Mouse (Mus musculus) embryonic fibroblast, embryonic 13.5 days (primary cell): ENCODE measurements around the gene Gadd45b. TPM values are rescaled to one million over a fixed set of nuclear protein-coding genes. Genes with fewer than 3 reads are reported as not detected.

ENCODE experiments used
- H3K27ac ChIP-seq: 2 replicates; pipeline ENCODE4 v1.5.1; 2012; ENCODE audit warnings: low read length, control low read depth, inconsistent platforms; ENCODE audit not compliant: insufficient read depth
- H3K4me1 ChIP-seq: 2 replicates; pipeline ENCODE4 v1.6.1; 2011; ENCODE audit warnings: low read length; ENCODE audit not compliant: control insufficient read depth, insufficient read depth
- H3K4me3 ChIP-seq: 2 replicates; pipeline ENCODE4 v1.5.1; 2011; ENCODE audit warnings: mild to moderate bottlenecking, control low read depth, low read length; ENCODE audit not compliant: insufficient read depth
- CTCF ChIP-seq: IDR thresholded peaks from 2 replicates; pipeline ENCODE4 v1.5.1; 2011; ENCODE audit warnings: mild to moderate bottlenecking, control low read depth, low read length, moderate library complexity, borderline replicate concordance; ENCODE audit not compliant: insufficient read depth
- POLR2A ChIP-seq: IDR thresholded peaks from 2 replicates; pipeline ENCODE4 v1.6.1; 2011; ENCODE audit warnings: low read depth, mild to moderate bottlenecking, control low read depth, low read length, moderate library complexity
- polyA plus RNA-seq: library from polyadenylated mRNA; stranded (reverse); fragments of >200 nt; gene quantifications from 2 replicates; pipeline ENCODE4 v1.2.4, GENCODE M21; 2011; ENCODE audit warnings: low read depth; ENCODE audit not compliant: missing spikeins, insufficient read length

Gadd45b gene
- polyA plus RNA-seq, 1 experiment: 45.7 TPM

DNA sequence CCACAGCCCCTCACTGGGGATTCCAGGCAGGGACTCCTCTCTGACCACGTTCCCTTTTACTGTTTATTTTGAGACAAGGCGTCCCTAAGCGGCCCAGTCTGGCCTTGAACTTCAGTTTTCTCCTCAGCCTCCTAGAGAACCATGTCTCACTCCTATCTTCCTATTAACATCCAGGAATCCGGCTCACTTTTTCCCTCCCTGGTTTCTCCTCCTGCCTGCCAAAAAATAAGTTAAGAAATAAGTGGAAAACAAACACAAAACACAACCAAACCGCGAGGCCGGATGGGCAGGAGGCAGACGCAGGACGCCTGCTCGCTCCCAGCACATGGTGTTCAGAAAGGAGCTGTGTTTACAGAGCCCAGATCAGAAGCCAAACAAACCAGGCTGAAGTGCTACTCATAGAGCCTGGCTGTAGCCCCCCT lies 32.2 kb downstream of the Gadd45b start:
- Histone ChIP-seq H3K4me3 (no peak overlapping the region), H3K27ac (peak overlapping the region; percentile 81), H3K4me1 (peaks cover 9% of the 10 kb centered on the region; the same call in 1 of the 2 replicates)
- no peak for TF ChIP-seq POLR2A
- TF ChIP-seq CTCF: no peak

DNA sequence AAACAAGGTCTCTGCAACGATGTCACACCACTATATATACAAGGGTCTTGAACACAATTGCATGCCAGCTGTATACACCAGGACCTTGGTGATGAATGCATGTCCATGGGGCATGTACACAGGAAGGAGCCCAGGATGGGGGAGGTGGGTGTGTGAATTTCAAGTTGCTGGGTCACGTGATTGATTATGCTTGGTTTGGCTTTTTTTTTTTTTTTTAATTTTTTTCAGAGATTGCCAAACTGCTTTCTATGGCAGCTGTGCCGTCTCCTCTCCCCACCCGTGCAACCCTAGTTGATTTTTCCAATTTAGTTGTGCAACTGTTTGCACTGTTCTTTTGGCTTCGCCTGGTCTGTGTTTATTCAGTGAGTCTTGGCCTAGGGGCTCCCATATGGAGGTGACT lies 32.7 kb downstream of the Gadd45b start:
- TF ChIP-seq CTCF (no peak), POLR2A (no peak)
- no peak overlapping the region for H3K4me3 ChIP-seq
- H3K27ac ChIP-seq: peak overlapping the region; percentile 81; the same call in 1 of the 2 replicates
- H3K4me1 ChIP-seq: peaks cover 9% of the 10 kb centered on the region; the same call in 1 of the 2 replicates

DNA sequence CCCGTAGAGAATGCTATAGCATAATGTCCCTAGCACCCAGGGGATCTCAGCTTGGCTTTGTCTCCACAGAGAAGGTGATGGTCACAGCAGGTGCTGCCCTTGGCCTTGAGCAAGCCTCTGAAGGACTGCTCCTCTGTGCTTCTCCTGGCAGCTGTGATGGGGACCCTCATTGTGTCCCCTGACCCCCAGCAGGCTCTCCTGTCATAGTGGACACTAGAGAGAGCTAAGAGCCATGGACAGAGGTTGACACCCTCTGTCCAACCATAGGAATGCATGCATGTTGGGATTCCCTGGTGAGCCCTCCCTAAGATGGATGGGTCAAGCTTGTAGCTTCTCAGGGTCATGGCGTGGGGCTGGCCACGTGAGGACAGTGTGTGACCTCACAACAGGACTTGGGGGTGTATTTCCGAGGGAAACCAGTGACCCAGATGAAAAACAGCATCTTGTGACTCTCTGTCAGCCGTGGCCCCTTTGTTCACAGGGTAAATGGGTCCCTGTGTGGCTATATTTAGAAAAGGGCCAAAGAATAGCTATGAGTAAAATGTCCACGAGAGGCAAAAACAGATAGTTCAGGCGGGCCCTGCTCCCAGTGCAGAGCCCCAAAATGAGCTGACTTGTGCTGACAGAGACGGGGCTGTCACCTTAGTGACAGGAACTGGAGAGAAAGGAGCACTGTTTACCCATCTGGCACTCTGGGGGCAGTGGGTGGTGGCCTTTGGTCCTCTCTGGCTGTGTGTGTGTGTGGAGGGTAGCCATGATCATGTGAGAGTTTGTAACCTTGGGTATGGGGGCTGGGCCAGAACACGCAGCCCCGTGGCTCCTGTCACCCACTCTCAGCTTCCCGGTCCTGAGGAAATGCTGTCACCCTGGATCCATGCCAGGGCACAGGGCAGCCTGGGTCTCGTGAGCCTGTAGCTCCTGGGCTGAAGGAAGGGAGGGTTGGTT lies 33.4 kb downstream of the Gadd45b start:
- peaks cover 9% of the 10 kb centered on the region; the same call in 1 of the 2 replicates for H3K4me1 ChIP-seq
- H3K27ac ChIP-seq: no peak overlapping the region
- TF ChIP-seq POLR2A (no peak), CTCF (no peak)

DNA sequence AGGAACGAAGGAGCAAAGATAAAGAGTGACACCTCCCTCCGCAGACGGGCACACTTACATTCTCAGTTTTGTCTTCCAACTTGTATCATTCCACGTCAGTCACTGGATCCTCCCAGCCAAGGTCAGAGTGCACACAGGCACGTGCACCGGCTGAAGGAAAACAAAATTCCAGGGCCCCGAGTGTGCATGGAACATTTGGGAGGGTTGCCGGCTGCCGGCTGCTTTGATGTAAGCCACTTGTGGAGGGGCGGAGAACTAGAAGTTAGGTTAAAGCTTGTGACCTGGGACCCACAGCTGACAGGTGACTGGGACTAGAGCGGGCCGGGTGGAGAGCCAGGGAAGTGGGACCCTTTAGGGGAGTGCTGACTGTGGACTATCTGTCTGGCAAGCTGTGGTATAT lies 36.4 kb downstream of the Gadd45b start:
- Histone ChIP-seq H3K4me1 (peaks cover 9% of the 10 kb centered on the region; the same call in 1 of the 2 replicates), H3K4me3 (no peak overlapping the region), H3K27ac (no peak overlapping the region)
- TF ChIP-seq CTCF: no peak
- no peak for TF ChIP-seq POLR2A

More for the DNA sequence above, 33.4 kb downstream of the Gadd45b start:
- no peak overlapping the region for H3K4me3 ChIP-seq

DNA sequence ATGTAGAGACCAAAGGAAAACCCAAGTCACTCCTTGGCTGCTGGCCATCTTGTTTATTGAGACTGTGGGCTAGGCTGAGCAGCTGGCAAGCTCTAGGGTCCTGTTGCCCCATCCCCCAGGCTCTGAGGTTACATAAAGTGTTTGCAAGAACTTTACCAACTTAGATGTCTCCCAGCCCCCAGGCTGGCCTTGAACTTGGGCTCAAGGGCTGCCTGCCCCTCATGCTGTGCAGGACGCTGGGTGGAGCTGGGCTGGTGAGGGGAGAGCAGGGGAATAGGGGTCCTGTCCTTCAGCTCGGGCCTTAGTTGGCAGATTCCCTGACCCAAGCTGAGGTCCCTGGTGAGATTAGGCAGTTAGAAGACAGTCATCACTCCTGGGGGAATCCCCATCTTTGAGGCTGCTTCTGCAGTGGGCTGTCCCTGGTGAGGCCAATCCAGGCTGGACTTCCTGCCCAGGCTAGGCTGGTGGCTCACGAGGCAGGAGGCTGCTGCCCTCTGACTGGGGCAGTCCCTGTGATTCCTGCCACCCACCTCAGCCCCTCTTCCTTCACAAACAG lies 37.3 kb downstream of the Gadd45b start:
- H3K4me1 ChIP-seq: peaks cover 8% of the 10 kb centered on the region; the same call in 1 of the 2 replicates
- no peak overlapping the region for H3K27ac ChIP-seq
- H3K4me3 ChIP-seq: no peak overlapping the region
- TF ChIP-seq POLR2A (no peak), CTCF (no peak)

DNA sequence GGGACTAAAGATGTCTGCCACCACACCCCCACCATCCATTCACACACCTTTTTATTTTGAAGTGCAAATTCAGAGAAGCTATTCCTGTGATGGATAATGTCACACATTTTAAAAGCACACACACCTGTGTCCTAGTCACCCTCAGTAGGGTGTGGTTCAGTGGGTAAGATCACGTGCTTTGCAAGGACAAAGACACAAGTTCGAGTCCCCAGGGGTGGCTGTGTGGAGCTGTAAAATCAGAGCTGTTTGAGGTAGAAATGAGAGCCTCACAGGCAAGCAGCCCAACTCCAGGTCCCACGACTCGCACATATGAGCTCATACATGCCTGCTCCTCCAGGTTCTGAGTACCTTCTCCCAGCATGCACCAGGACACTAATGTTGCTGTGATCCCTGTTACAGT lies 38.2 kb downstream of the Gadd45b start:
- no peak for TF ChIP-seq CTCF
- no peak for TF ChIP-seq POLR2A
- no peak overlapping the region for H3K27ac ChIP-seq
- H3K4me1 ChIP-seq: peaks cover 5% of the 10 kb centered on the region; the same call in 1 of the 2 replicates
- H3K4me3 ChIP-seq: no peak overlapping the region

DNA sequence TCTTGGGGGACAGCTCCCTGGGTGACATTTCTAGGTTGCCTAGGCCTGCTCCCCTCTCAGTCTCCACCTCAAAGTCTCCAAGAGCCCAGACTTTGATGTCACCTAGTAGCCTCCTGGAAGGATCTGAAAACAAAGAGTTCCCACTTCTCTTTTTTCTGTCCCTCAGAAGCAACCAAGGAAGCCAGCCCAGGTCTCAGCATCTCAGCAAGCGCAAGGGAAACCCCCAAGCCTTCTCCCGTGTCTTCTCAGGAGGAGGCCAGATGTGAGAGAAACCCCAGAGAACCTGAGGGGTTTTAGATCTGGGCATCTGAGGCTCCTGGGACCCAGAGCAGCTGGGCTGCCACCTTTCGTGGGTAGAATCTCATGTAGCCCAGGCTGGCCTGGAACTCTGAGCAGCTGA lies 39.4 kb downstream of the Gadd45b start:
- Histone ChIP-seq H3K4me1 (no peaks in the 10 kb centered on the region), H3K27ac (no peak overlapping the region), H3K4me3 (no peak overlapping the region)
- TF ChIP-seq POLR2A: no peak
- TF ChIP-seq CTCF: no peak

DNA sequence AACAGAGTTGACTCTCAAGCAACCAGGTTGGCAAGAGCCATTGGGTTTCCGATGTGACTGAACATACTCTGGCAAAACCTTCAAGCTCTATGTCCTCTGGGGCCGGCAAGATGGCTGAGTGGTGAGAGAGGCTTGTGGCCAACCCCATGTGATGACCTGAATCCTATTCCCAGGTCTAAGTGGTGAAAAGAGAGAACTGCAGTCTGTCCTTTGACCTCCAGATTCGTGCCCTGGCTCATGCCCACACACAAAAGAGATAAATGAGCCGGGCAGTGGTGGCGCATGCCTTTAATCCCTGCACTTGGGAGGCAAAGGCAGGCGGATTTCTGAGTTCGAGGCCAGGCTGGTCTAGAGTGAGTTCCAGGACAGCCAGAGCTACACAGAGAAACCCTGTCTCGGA lies 40.3 kb downstream of the Gadd45b start:
- no peak overlapping the region for H3K4me3 ChIP-seq
- no peak overlapping the region for H3K27ac ChIP-seq
- TF ChIP-seq POLR2A: no peak
- no peak for TF ChIP-seq CTCF
- no peaks in the 10 kb centered on the region for H3K4me1 ChIP-seq

DNA sequence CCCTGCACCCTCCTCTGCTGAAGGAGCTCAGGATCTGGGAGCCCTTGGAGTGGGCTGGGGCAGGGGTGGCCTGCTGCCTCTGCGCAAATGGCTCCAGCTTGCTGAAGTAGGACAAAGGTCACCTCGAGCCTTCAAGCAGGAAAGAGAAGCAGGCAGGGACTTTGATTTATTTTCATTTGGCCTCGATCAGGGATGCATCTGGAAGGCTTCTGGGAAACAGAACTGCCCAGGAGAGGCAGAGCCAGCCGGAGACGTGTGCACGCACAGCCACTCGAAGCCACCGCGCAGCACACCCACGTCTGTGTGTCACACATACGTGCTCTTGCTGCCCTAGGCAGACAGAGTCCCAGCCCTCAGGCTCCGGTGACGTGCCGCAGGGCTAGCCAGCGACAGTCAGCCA lies 41.7 kb downstream of the Gadd45b start:
- Histone ChIP-seq H3K4me3 (no peak overlapping the region), H3K4me1 (no peaks in the 10 kb centered on the region), H3K27ac (no peak overlapping the region)
- no peak for TF ChIP-seq POLR2A
- TF ChIP-seq CTCF: no peak
